Mouse (Mus musculus) lung, postnatal 0 days (tissue): ENCODE results near the gene Ankrd44. TPM values are rescaled to one million over a fixed set of nuclear protein-coding genes. Genes with fewer than 3 reads are reported as not detected.

Experiments used
- ATAC-seq: fragments of 200-750 bp; cut with Nextera tagmentation; 2 replicates; pipeline ENCODE4 v1.8.0; 2017; ENCODE audit warnings: moderate library complexity
- DNase-seq: peaks from one replicate; pipeline ENCODE4 v3.0.0-alpha.2; 2016; ENCODE audit warnings: low spot score
- H3K27ac ChIP-seq: fragments of 300-500 bp; sonication (generic); 2 replicates; pipeline ENCODE4 v1.5.1; 2014; ENCODE audit warnings: antibody characterized with exemption, mild to moderate bottlenecking, low read length, mixed read lengths
- H3K27me3 ChIP-seq: fragments of 300-500 bp; sonication (generic); replicated peaks from 2 replicates; pipeline ENCODE4 v1.6.1; 2014; ENCODE audit warnings: low read length, mixed read lengths; ENCODE audit not compliant: insufficient read depth
- H3K36me3 ChIP-seq: fragments of 300-500 bp; sonication (generic); 2 replicates; pipeline ENCODE4 v1.6.1; 2014; ENCODE audit warnings: low read length, mixed read lengths; ENCODE audit not compliant: insufficient read depth
- H3K4me1 ChIP-seq: fragments of 300-500 bp; sonication (generic); 2 replicates; pipeline ENCODE4 v1.6.1; 2014; ENCODE audit warnings: antibody characterized with exemption, low read depth, low read length, mixed read lengths; ENCODE audit not compliant: insufficient read depth
- H3K4me2 ChIP-seq: fragments of 300-500 bp; sonication (generic); replicated peaks from 2 replicates; pipeline ENCODE4 v1.6.1; 2014; ENCODE audit warnings: low read depth, mild to moderate bottlenecking, low read length, moderate library complexity, mixed read lengths
- H3K4me3 ChIP-seq: fragments of 300-500 bp; sonication (generic); 2 replicates; pipeline ENCODE4 v1.5.1; 2014; ENCODE audit warnings: low read depth, low read length
- H3K9ac ChIP-seq: fragments of 300-500 bp; sonication (generic); replicated peaks from 2 replicates; pipeline ENCODE4 v1.6.1; 2014; ENCODE audit warnings: low read depth, mild to moderate bottlenecking
- H3K9me3 ChIP-seq: fragments of 300-500 bp; sonication (generic); 2 replicates; pipeline ENCODE4 v1.6.1; 2016; ENCODE audit warnings: low read length, mixed read lengths
- CTCF ChIP-seq: IDR thresholded peaks from 2 replicates; pipeline ENCODE4 v1.5.1; 2016; ENCODE audit warnings: antibody characterized with exemption, mild to moderate bottlenecking
- EP300 ChIP-seq: IDR thresholded peaks from 2 replicates; pipeline ENCODE4 v1.6.1; 2016; ENCODE audit warnings: antibody characterized with exemption, mild to moderate bottlenecking, control low read depth
- WGBS: fragments of 180-500 bp; shearing (Covaris S2); extraction: QIAGEN DNeasy Blood & Tissue Kit; methylation state at CpG from one replicate; pipeline ENCODE4 v1.1.7; 2014; 5-methylcytosine and 5-hydroxymethylcytosine counted together
- polyA plus RNA-seq: library from polyadenylated mRNA; unstranded; fragments of >200 nt; fragmentation: Nextera tagmentation; extraction: Ambion mirVana; gene quantifications from 2 replicates; pipeline ENCODE4 v1.2.1, GENCODE M21; 2015

The Ankrd44 gene
- polyA plus RNA-seq, 1 experiment from 2014 or later: 16.5 TPM

GRCm38 (mm10) chr1:54778151-54778550 is 148.0 kb downstream of the Ankrd44 start:
- ATAC-seq: no peak
- no peaks in the 10 kb centered on the region for H3K4me1 ChIP-seq
- no peaks in the 10 kb centered on the region for H3K27me3 ChIP-seq

GRCm38 (mm10) chr1:54777104-54777503 is 149.1 kb downstream of the Ankrd44 start:
- no peak overlapping the region for H3K4me3 ChIP-seq
- TF ChIP-seq CTCF (no peak), EP300 (no peak)
- H3K36me3 ChIP-seq: no peaks in the 10 kb centered on the region
- WGBS: 69% methylated on average over 6 of the region's 6 CpGs
- H3K9me3 ChIP-seq: no peaks in the 10 kb centered on the region
- no peak for DNase-seq
- no peak overlapping the region for H3K9ac ChIP-seq
- no peaks in the 10 kb centered on the region for H3K4me1 ChIP-seq
- H3K27ac ChIP-seq: no peak overlapping the region
- no peaks in the 10 kb centered on the region for H3K27me3 ChIP-seq
- H3K4me2 ChIP-seq: no peak overlapping the region
- no peak for ATAC-seq

More at GRCm38 (mm10) chr1:54778151-54778550, 148.0 kb downstream of the Ankrd44 start:
- H3K9ac ChIP-seq: no peak overlapping the region
- DNase-seq: no peak
- H3K27ac ChIP-seq: no peak overlapping the region
- no peak overlapping the region for H3K4me2 ChIP-seq
- H3K36me3 ChIP-seq: no peaks in the 10 kb centered on the region
- WGBS: 88% methylated on average over 6 of the region's 6 CpGs
- no peak overlapping the region for H3K4me3 ChIP-seq
- no peaks in the 10 kb centered on the region for H3K9me3 ChIP-seq
- TF ChIP-seq CTCF (no peak), EP300 (no peak)

GRCm38 (mm10) chr1:54776116-54776515 is 150.1 kb downstream of the Ankrd44 start:
- no peak overlapping the region for H3K27ac ChIP-seq
- TF ChIP-seq CTCF: no peak
- no peak for TF ChIP-seq EP300
- H3K9me3 ChIP-seq: no peaks in the 10 kb centered on the region
- WGBS: 58% methylated on average over 8 of the region's 8 CpGs
- ATAC-seq: no peak
- no peak overlapping the region for H3K4me2 ChIP-seq
- no peaks in the 10 kb centered on the region for H3K27me3 ChIP-seq
- no peak overlapping the region for H3K9ac ChIP-seq
- H3K4me1 ChIP-seq: no peaks in the 10 kb centered on the region
- no peak overlapping the region for H3K4me3 ChIP-seq
- DNase-seq: no peak
- no peaks in the 10 kb centered on the region for H3K36me3 ChIP-seq

GRCm38 (mm10) chr1:54772843-54773242 is 153.3 kb downstream of the Ankrd44 start:
- DNase-seq (no peak), ATAC-seq (no peak)
- no peak overlapping the region for H3K4me2 ChIP-seq
- H3K4me3 ChIP-seq: no peak overlapping the region
- H3K27me3 ChIP-seq: no peaks in the 10 kb centered on the region
- H3K27ac ChIP-seq: no peak overlapping the region
- no peak overlapping the region for H3K9ac ChIP-seq
- H3K4me1 ChIP-seq: no peaks in the 10 kb centered on the region
- H3K9me3 ChIP-seq: no peaks in the 10 kb centered on the region
- H3K36me3 ChIP-seq: no peaks in the 10 kb centered on the region
- TF ChIP-seq CTCF (no peak), EP300 (no peak)
- WGBS: 91% methylated on average over 5 of the region's 5 CpGs

- Histone ChIP-seq H3K9me3 (no peaks in the 10 kb centered on the region), H3K4me1 (no peaks in the 10 kb centered on the region), H3K9ac (no peak overlapping the region), H3K4me2 (no peak overlapping the region), H3K36me3 (no peaks in the 10 kb centered on the region), H3K4me3 (no peak overlapping the region), H3K27me3 (no peaks in the 10 kb centered on the region), H3K27ac (no peak overlapping the region)
- WGBS: 93% methylated on average over 3 of the region's 3 CpGs
- TF ChIP-seq EP300 (no peak), CTCF (no peak)
- DNase-seq (no peak), ATAC-seq (no peak)
Measured at GRCm38 (mm10) chr1:54771471-54771870, 154.7 kb downstream of the Ankrd44 start.

GRCm38 (mm10) chr1:54767221-54767620 is 159.0 kb downstream of the Ankrd44 start:
- WGBS: 70% methylated on average over 3 of the region's 3 CpGs
- no peak for ATAC-seq
- H3K9me3 ChIP-seq: no peaks in the 10 kb centered on the region
- H3K4me3 ChIP-seq: no peak overlapping the region
- 0 out of 2 replicates have a peak, but pooled peaks cover 6% of the 10 kb centered on the region for H3K4me1 ChIP-seq
- TF ChIP-seq CTCF (no peak), EP300 (no peak)
- no peak overlapping the region for H3K4me2 ChIP-seq
- H3K36me3 ChIP-seq: 0 out of 2 replicates have a peak, but pooled peaks cover 3% of the 10 kb centered on the region
- H3K27ac ChIP-seq: no peak overlapping the region
- no peak for DNase-seq
- no peak overlapping the region for H3K9ac ChIP-seq
- H3K27me3 ChIP-seq: no peaks in the 10 kb centered on the region
